Mouse (Mus musculus): ENCODE measurements around the gene Pdzk1ip1. TPM values are rescaled to one million over a fixed set of nuclear protein-coding genes. Genes with fewer than 3 reads are reported as not detected.

The Pdzk1ip1 gene
- total RNA-seq (2021), result not detected
- long read RNA-seq, experiment 1, result 0 reads
- long read RNA-seq, experiment 2, result 0 reads

GRCm38 (mm10) chr4:115088611-115089338 is at the start of gene Pdzk1ip1:
TSS of gene Pdzk1ip1 (plus strand) at chr4:115088708.
- no peak for DNase-seq

- DNase-seq, result no peak
Observed at GRCm38 (mm10) chr4:115045621-115046020, 42.9 kb upstream of the Pdzk1ip1 start.

GRCm38 (mm10) chr4:115047750-115048149 is 40.8 kb upstream of the Pdzk1ip1 start:
- no peak for DNase-seq

- no peak for DNase-seq
Observed at GRCm38 (mm10) chr4:115048190-115048589, 40.3 kb upstream of the Pdzk1ip1 start.

- DNase-seq, result no peak
Observed at GRCm38 (mm10) chr4:115051245-115051644, 37.3 kb upstream of the Pdzk1ip1 start.

GRCm38 (mm10) chr4:115052343-115053005 is 36.0 kb upstream of the Pdzk1ip1 start:
- peak; percentile 69 for DNase-seq

GRCm38 (mm10) chr4:115055044-115055443 is 33.5 kb upstream of the Pdzk1ip1 start:
- no peak for DNase-seq

- DNase-seq, result no peak
Observed at GRCm38 (mm10) chr4:115055691-115056090, 32.8 kb upstream of the Pdzk1ip1 start.

- no peak for DNase-seq
Observed at GRCm38 (mm10) chr4:115056371-115056920, 32.1 kb upstream of the Pdzk1ip1 start, which contains the start of gene Tal1. TSS of gene Tal1 (plus strand) at chr4:115056426.

- peak; percentile 54 for DNase-seq
Observed at GRCm38 (mm10) chr4:115056921-115057673, 31.4 kb upstream of the Pdzk1ip1 start.

- no peak for DNase-seq
Observed at GRCm38 (mm10) chr4:115057674-115058316, 30.7 kb upstream of the Pdzk1ip1 start.

GRCm38 (mm10) chr4:115058317-115058761 is 30.2 kb upstream of the Pdzk1ip1 start:
- DNase-seq, result no peak

- DNase-seq, result no peak
Observed at GRCm38 (mm10) chr4:115058871-115059590, 29.5 kb upstream of the Pdzk1ip1 start.

GRCm38 (mm10) chr4:115059871-115060270 is 28.6 kb upstream of the Pdzk1ip1 start:
- no peak for DNase-seq

- DNase-seq, result no peak
Observed at GRCm38 (mm10) chr4:115060753-115061152, 27.8 kb upstream of the Pdzk1ip1 start.

GRCm38 (mm10) chr4:115062540-115062874 is 26.0 kb upstream of the Pdzk1ip1 start:
- DNase-seq, result no peak

GRCm38 (mm10) chr4:115062875-115063517 is 25.5 kb upstream of the Pdzk1ip1 start:
- no peak for DNase-seq

GRCm38 (mm10) chr4:115063518-115064239 is 24.8 kb upstream of the Pdzk1ip1 start:
- DNase-seq, result no peak

GRCm38 (mm10) chr4:115071668-115072067 is 16.8 kb upstream of the Pdzk1ip1 start:
- DNase-seq, result no peak

GRCm38 (mm10) chr4:115074789-115075188 is 13.7 kb upstream of the Pdzk1ip1 start:
- DNase-seq, result no peak

All from gastrocnemius, postnatal 25 days (tissue).